Mouse (Mus musculus) olfactory bulb, adult 2 months (tissue): Measurements from ENCODE around the gene Dhodh.

Experiments
- CTCF ChIP-seq: fragments of 200-500 bp; IDR thresholded peaks from 2 replicates; pipeline ENCODE4 v1.5.1; 2012; ENCODE audit warnings: low read depth, mild to moderate bottlenecking, low read length, moderate library complexity; ENCODE audit not compliant: insufficient read depth
- POLR2A ChIP-seq: fragments of 200-500 bp; IDR thresholded peaks from 2 replicates; pipeline ENCODE4 v1.6.1; 2012; ENCODE audit warnings: mild to moderate bottlenecking, low read depth, low read length, moderate library complexity; ENCODE audit not compliant: insufficient read depth

DNA sequence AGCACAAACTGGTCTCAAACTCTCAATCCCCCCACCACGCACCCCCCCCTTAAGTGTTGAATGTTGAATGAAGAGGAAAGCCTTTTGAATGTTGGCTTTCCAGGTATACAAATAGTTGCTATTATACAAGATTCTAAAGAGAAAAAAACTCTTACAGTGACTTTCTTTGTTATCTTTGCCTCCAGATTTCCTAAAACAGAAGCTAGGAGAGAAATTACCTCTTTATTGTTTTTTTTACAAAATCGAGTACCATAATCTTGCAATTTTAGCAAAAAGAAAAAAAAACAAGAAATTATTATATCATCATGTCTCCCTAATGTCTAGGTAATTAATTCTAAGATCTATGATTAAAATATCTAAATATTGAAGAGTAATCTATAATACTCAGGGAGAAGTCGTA, 7.1 kb upstream of the Dhodh start:
- TF ChIP-seq CTCF (no peak), POLR2A (no peak)
